Mouse (Mus musculus) liver, embryonic 12.5 days (tissue): ENCODE results near the gene H2-Ke6. TPM values are rescaled to one million over a fixed set of nuclear protein-coding genes. Genes with fewer than 3 reads are reported as not detected.
A peak's percentile ranks its signal among the peaks of the same experiment; 100 is the strongest.

Experiments used
- ATAC-seq: fragments of 200-750 bp; cut with Nextera tagmentation; 2 replicates; pipeline ENCODE4 v1.8.0; 2017; ENCODE audit warnings: moderate number of reproducible peaks, mild to moderate bottlenecking, moderate library complexity
- H3K27ac ChIP-seq: fragments of 300-500 bp; sonication (generic); 2 replicates; pipeline ENCODE4 v1.5.1; 2016; ENCODE audit warnings: mild to moderate bottlenecking
- H3K27me3 ChIP-seq: fragments of 300-500 bp; sonication (generic); replicated peaks from 2 replicates; pipeline ENCODE4 v1.6.1; 2016; ENCODE audit warnings: mild to moderate bottlenecking, moderate library complexity
- H3K36me3 ChIP-seq: fragments of 300-500 bp; sonication (generic); 2 replicates; pipeline ENCODE4 v1.6.1; 2016; ENCODE audit warnings: mild to moderate bottlenecking, moderate library complexity
- H3K4me1 ChIP-seq: fragments of 300-500 bp; sonication (generic); 2 replicates; pipeline ENCODE4 v1.6.1; 2016
- H3K4me2 ChIP-seq: fragments of 300-500 bp; sonication (generic); 2 replicates; pipeline ENCODE4 v1.6.1; 2016; ENCODE audit warnings: mild to moderate bottlenecking, moderate library complexity
- H3K4me3 ChIP-seq: fragments of 300-500 bp; sonication (generic); 2 replicates; pipeline ENCODE4 v1.5.1; 2016; ENCODE audit warnings: mild to moderate bottlenecking, moderate library complexity
- H3K9ac ChIP-seq: fragments of 300-500 bp; sonication (generic); 2 replicates; pipeline ENCODE4 v1.6.1; 2016; ENCODE audit warnings: mild to moderate bottlenecking, moderate library complexity
- H3K9me3 ChIP-seq: fragments of 300-500 bp; sonication (generic); replicated peaks from 2 replicates; pipeline ENCODE4 v1.6.1; 2016; ENCODE audit warnings: mild to moderate bottlenecking, moderate library complexity
- whole genome bisulfite sequencing: fragments of 180-500 bp; shearing (Covaris S2); methylation state at CpG from one replicate; pipeline ENCODE4 v1.1.7; 2016; ENCODE audit not compliant: insufficient replicate concordance; 5-methylcytosine and 5-hydroxymethylcytosine counted together
- polyA plus RNA-seq: library from polyadenylated mRNA; unstranded; fragments of >200 nt; fragmentation: Nextera tagmentation; extraction: Ambion mirVana; gene quantifications from 2 replicates; pipeline ENCODE4 v1.2.1, GENCODE M21; 2016

H2-Ke6 gene
- polyA plus RNA-seq, 1 experiment from 2014 or later: 33.2 TPM

GRCm38 (mm10) chr17:34028501-34029149 lies 765 bp upstream of the H2-Ke6 start:
- no peaks in the 10 kb centered on the region for H3K27me3 ChIP-seq
- H3K4me1 ChIP-seq: peaks cover 81% of the 10 kb centered on the region
- peak overlapping the region; percentile 99 for H3K4me2 ChIP-seq
- no peak for ATAC-seq
- peaks cover 29% of the 10 kb centered on the region for H3K36me3 ChIP-seq
- peak overlapping the region; percentile 52 for H3K27ac ChIP-seq
- peak overlapping the region; percentile 73; the same call in 1 of the 2 replicates for H3K4me3 ChIP-seq
- no peak overlapping the region for H3K9ac ChIP-seq
- 78% methylated on average over 17 of the region's 17 CpGs for WGBS
- H3K9me3 ChIP-seq: no peaks in the 10 kb centered on the region

GRCm38 (mm10) chr17:34026917-34027655 lies 774 bp downstream of the H2-Ke6 start:
- WGBS: 14% methylated on average over 36 of the region's 36 CpGs
- peak overlapping the region; percentile 73 for H3K4me3 ChIP-seq
- H3K4me2 ChIP-seq: peak overlapping the region; percentile 99
- peak overlapping the region; percentile 85 for H3K9ac ChIP-seq
- no peak for ATAC-seq
- no peaks in the 10 kb centered on the region for H3K9me3 ChIP-seq
- H3K27me3 ChIP-seq: no peaks in the 10 kb centered on the region
- H3K27ac ChIP-seq: peak overlapping the region; percentile 86
- peaks cover 37% of the 10 kb centered on the region for H3K36me3 ChIP-seq
- peaks cover 71% of the 10 kb centered on the region for H3K4me1 ChIP-seq

- no peaks in the 10 kb centered on the region for H3K9me3 ChIP-seq
- H3K4me2 ChIP-seq: peak overlapping the region; percentile 99
- H3K4me1 ChIP-seq: peaks cover 71% of the 10 kb centered on the region
- WGBS: 47% methylated on average over 2 of the region's 2 CpGs
- peaks cover 45% of the 10 kb centered on the region for H3K36me3 ChIP-seq
- no peak overlapping the region; the same call in 1 of the 2 replicates for H3K9ac ChIP-seq
- no peaks in the 10 kb centered on the region for H3K27me3 ChIP-seq
- H3K4me3 ChIP-seq: no peak overlapping the region
- no peak for ATAC-seq
- H3K27ac ChIP-seq: no peak overlapping the region
Measured at GRCm38 (mm10) chr17:34026221-34026620, 1.6 kb downstream of the H2-Ke6 start.

GRCm38 (mm10) chr17:34025756-34026151 lies 2.1 kb downstream of the H2-Ke6 start:
- Histone ChIP-seq H3K27ac (no peak overlapping the region), H3K4me2 (peak overlapping the region; percentile 99), H3K9me3 (no peaks in the 10 kb centered on the region; the same call in 1 of the 2 replicates), H3K9ac (peak overlapping the region; percentile 86), H3K36me3 (peaks cover 50% of the 10 kb centered on the region), H3K27me3 (no peaks in the 10 kb centered on the region), H3K4me3 (no peak overlapping the region), H3K4me1 (peaks cover 68% of the 10 kb centered on the region)
- WGBS: 46% methylated on average over 7 of the region's 7 CpGs
- no peak for ATAC-seq

GRCm38 (mm10) chr17:34024861-34025755 lies 2.8 kb downstream of the H2-Ke6 start:
- peaks cover 52% of the 10 kb centered on the region for H3K36me3 ChIP-seq
- H3K9me3 ChIP-seq: peaks cover 2% of the 10 kb centered on the region
- H3K27me3 ChIP-seq: no peaks in the 10 kb centered on the region
- ATAC-seq: no peak; the same call in 1 of the 2 replicates
- peak overlapping the region; percentile 99 for H3K4me2 ChIP-seq
- WGBS: 2% methylated on average over 57 of the region's 57 CpGs
- peak overlapping the region; percentile 83 for H3K4me3 ChIP-seq
- H3K27ac ChIP-seq: peak overlapping the region; percentile 87
- peaks cover 61% of the 10 kb centered on the region for H3K4me1 ChIP-seq
- peak overlapping the region; percentile 86 for H3K9ac ChIP-seq

- peak within 1 kb of the TSS; percentile 83 for H3K4me3 ChIP-seq
- H3K4me2 ChIP-seq: peak within 1 kb of the TSS; percentile 99
- peaks cover 9% of the 10 kb centered on the region for H3K9me3 ChIP-seq
- peaks cover 51% of the 10 kb centered on the region for H3K36me3 ChIP-seq
- no peaks in the 10 kb centered on the region for H3K27me3 ChIP-seq
- peaks cover 54% of the 10 kb centered on the region for H3K4me1 ChIP-seq
- H3K9ac ChIP-seq: peak within 1 kb of the TSS; percentile 86
- H3K27ac ChIP-seq: peak within 1 kb of the TSS; percentile 87
- under 1% methylated on average over 53 of the region's 58 CpGs for WGBS
- peak; percentile 49 for ATAC-seq
Measured at GRCm38 (mm10) chr17:34024317-34024821, 3.5 kb downstream of the H2-Ke6 start, which contains the start of gene Ring1. Gene Ring1, minus strand, starts transcription at chr17:34024680.

- Histone ChIP-seq H3K4me1 (peaks cover 47% of the 10 kb centered on the region), H3K36me3 (peaks cover 45% of the 10 kb centered on the region), H3K27me3 (no peaks in the 10 kb centered on the region), H3K27ac (peak overlapping the region; percentile 87; the same call in 1 of the 2 replicates), H3K4me3 (peak overlapping the region; percentile 83), H3K9ac (peak overlapping the region; percentile 86; the same call in 1 of the 2 replicates), H3K9me3 (peaks cover 14% of the 10 kb centered on the region), H3K4me2 (peak overlapping the region; percentile 99)
- ATAC-seq: no peak
- 66% methylated on average over 9 of the region's 9 CpGs for WGBS
Measured at GRCm38 (mm10) chr17:34023678-34024077, 4.2 kb downstream of the H2-Ke6 start.

GRCm38 (mm10) chr17:34022987-34023386 lies 4.9 kb downstream of the H2-Ke6 start:
- no peak overlapping the region for H3K4me2 ChIP-seq
- peaks cover 40% of the 10 kb centered on the region for H3K4me1 ChIP-seq
- peaks cover 39% of the 10 kb centered on the region for H3K36me3 ChIP-seq
- H3K27me3 ChIP-seq: no peaks in the 10 kb centered on the region
- WGBS: 90% methylated on average over 20 of the region's 20 CpGs
- peaks cover 14% of the 10 kb centered on the region for H3K9me3 ChIP-seq
- H3K27ac ChIP-seq: no peak overlapping the region
- no peak for ATAC-seq
- H3K9ac ChIP-seq: no peak overlapping the region
- no peak overlapping the region for H3K4me3 ChIP-seq

GRCm38 (mm10) chr17:34022414-34022783 lies 5.5 kb downstream of the H2-Ke6 start:
- H3K4me3 ChIP-seq: no peak overlapping the region
- H3K4me1 ChIP-seq: peaks cover 37% of the 10 kb centered on the region
- H3K27ac ChIP-seq: no peak overlapping the region
- peaks cover 39% of the 10 kb centered on the region for H3K36me3 ChIP-seq
- H3K27me3 ChIP-seq: no peaks in the 10 kb centered on the region
- H3K9me3 ChIP-seq: peaks cover 14% of the 10 kb centered on the region
- ATAC-seq: no peak
- H3K4me2 ChIP-seq: no peak overlapping the region
- no peak overlapping the region for H3K9ac ChIP-seq
- WGBS: 89% methylated on average over 14 of the region's 14 CpGs

GRCm38 (mm10) chr17:34021539-34022413 lies 6.1 kb downstream of the H2-Ke6 start:
- Histone ChIP-seq H3K9me3 (peaks cover 14% of the 10 kb centered on the region), H3K4me3 (no peak overlapping the region), H3K4me1 (peaks cover 31% of the 10 kb centered on the region), H3K27ac (no peak overlapping the region), H3K4me2 (no peak overlapping the region), H3K27me3 (no peaks in the 10 kb centered on the region), H3K9ac (no peak overlapping the region), H3K36me3 (peaks cover 39% of the 10 kb centered on the region)
- WGBS: 88% methylated on average over 23 of the region's 23 CpGs
- no peak for ATAC-seq

- H3K27me3 ChIP-seq: peaks cover 18% of the 10 kb centered on the region
- peaks cover 9% of the 10 kb centered on the region for H3K9me3 ChIP-seq
- H3K4me1 ChIP-seq: no peaks in the 10 kb centered on the region
- no peak overlapping the region for H3K4me3 ChIP-seq
- H3K27ac ChIP-seq: no peak overlapping the region
- 88% methylated on average over 8 of the region's 8 CpGs for WGBS
- ATAC-seq: no peak
- no peaks in the 10 kb centered on the region for H3K36me3 ChIP-seq
- no peak overlapping the region for H3K9ac ChIP-seq
- H3K4me2 ChIP-seq: no peak overlapping the region
Measured at GRCm38 (mm10) chr17:34013436-34013835, 14.4 kb downstream of the H2-Ke6 start.
